Mouse (Mus musculus) NIH3T3 (cell line): ENCODE data around the gene Arid5b.

Experiments
- DNase-seq: peaks from one replicate; pipeline ENCODE4 v3.0.0-alpha.2; 2012; ENCODE audit warnings: low read depth

Gene Arid5b

DNA sequence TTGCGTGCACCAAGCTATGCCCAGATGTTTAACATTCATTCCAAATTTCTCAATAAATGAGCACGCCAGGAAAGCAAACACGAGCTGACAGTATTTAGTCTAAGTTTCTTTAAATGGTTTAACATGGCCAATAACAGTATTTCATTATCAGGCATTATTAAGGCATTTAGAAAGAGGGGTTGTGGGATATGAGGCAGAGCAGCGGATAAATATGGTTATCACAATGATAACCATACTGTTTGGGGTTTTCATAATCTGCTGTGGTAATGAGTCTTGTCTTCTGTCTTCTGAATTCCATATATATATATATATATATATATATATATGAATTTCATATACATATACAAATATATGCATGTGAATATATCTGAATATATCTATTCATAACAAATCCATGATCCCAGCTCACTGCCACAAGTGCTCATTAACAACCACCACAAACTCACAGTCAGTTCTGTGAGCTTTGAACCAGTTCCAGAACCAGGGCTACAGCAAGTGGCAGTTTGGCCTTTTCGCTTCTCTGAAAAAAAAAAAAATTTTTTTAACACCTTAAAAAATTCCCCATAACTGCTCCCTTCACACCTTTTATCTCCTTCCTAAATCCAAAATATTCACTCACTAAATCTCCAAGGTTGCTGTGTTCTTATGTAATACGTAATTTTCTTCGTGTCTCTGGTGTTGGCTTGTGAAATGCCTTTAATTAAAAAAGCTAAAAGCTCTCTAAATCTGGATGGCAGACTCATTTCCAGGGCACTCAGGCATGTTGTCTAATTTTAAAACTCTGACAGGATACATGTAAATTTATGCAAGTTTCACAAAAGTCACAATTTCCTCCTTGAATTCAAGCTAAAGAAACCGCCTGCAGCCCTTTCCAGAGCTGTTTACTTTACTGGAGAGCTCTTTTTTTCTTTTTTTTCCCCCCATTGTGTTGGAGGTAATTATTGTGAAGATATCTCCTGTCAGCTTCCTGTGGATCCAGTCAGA is 113.5 kb downstream of the Arid5b start:
- DNase-seq = no peak

DNA sequence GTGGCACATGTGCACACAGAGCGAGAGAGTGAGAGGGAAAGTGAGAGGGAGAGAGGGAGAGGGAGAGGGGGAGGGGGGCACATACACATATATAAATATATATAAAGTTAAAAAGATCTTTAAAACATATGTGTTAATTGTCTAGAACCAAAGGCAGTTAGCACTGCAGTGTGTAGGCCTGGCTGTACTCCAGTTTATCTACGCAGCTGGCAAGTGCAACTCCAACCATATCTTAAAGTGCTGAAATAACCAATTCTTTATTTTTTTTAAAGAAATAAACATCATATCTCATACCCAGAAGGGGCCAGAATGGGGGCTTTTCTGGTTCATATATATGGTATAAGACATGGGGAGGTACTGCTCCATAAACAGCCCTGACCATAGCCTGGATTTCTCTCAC is 114.4 kb downstream of the Arid5b start:
- no peak for DNase-seq

DNA sequence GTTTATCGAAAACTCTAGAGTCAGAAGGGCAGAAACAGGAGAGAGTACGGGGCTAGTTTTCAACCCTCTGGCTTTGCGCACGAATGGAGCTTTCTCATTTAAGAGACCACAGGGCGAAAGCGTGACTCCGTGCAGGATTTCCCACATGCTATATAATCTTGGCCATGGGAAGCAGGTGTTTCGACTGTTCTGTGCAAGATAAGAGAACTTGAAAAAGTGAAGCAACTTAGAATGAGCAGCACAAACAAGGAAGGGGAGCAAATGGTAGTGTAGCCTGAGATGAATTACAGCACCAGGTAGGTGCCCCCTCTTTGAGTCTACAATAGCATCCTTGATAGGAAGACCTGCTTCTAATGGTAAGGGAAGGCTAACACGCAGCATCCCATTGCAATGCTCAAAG is 118.8 kb downstream of the Arid5b start:
- no peak for DNase-seq

DNA sequence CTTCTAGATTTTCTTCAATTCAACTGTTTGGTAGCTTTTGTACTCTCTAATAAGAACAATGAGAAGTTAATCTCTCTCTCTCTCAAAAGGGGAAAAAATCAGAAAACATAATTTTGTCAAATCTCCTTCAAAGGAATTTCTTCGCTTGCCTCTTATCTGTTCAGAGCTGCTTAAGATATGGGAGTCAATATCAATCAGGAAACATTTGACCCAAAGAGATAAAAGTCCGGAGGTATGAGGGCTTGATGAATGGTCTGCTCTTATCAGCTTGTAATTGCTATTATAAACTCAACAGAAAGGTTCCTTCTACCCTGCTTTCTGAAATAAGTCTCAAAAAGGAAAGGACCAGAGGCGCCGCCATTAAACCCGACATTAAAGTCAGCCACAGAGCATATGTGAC is 120.0 kb downstream of the Arid5b start:
- no peak for DNase-seq

DNA sequence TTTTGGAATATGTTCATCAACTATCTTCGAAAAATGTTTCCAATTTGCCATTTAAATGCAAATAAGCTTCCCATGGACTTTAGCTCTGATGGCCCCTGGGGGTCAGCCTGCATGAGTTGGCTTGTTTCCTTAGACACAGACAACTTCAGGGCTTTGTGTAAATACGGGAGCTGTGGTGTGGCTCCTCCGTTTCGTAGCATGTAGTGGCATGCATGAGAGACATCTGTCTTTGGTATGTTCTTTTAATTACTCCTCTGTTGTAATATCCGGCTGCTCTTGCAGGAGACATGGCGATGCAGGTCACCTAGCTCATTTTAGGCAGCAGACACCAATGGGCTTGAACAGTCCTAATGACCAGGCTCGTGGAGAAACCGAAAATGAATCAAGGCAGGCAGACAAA is 121.0 kb downstream of the Arid5b start:
- no peak for DNase-seq

DNA sequence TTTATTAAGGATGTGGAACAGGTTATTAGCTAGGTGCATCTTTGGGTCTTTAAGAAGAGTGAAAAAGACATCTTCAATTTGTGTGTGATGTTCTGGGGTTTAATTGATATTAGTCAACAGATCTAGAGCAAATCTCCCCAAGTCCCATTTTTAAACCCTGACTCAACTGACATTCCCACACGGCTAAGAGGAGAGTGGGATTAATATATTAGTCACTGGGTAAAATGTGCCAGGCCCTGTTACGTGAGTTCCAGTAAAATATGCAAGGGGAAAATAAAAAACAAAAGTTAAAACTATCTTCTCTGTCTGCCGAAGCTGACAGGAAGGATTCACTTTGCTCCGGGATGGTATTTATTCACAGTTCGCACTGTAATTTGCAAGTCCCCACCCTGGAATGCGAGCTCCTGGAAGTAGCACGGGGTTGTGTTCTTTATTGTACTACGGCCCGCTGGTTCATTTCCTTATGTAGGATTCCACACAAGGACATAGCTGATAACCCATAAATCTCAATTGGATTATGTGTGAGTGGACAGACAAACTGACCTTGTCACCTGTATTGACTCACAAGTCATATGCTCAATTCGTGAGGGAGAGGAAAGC is 121.8 kb downstream of the Arid5b start:
- DNase-seq = peak; percentile 80

DNA sequence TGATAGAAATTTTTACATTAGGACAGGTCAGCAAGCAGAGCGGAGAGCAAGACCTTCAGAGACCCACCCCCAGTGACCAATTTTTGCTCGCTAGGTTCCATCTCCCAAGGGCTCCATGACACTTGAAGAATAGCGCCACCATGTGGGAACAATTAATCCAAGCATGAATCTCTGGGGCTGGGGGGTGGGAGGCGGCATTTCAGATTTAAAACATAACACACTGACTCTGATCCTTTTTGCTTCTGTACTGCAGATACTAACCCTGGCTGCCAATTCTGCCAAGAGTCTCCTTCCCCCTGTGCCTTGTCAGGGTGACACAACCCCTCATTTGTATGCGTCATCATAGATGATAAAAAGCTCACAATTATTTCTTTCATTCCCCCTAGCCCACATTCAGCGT is 122.4 kb downstream of the Arid5b start:
- DNase-seq = peak; percentile 77

DNA sequence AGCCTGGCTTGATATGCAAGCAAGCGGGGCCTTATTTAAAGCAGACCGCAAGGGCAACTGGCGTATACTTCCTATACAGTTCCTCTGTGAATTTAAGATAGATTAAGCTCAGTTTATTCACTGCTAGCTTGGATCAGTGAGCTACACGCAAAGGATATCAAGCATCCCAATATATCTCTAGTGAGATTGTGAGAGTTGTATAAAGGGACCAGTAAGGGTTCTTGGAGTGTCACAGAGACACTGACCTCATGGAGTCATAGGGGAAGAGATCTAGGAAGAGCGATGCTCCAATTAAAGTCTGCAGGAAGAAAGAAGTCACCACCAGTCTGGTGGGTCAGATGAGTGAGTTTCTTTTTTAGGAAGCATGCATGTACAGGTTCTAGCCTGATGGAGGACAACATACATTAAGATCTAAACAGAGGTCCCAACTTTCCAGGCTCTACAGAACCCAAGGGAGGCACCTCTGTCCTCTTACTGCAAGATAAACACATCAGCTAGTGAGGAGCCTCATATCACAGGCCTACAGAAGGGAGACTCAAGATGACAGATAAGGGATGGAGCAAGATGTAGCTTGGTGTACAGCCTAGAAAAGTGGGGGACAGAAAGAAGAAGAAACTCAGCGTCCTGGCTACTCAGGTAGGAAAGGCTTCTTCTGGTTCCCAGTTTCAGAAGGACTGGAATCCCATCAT is 123.0 kb downstream of the Arid5b start:
- DNase-seq = no peak

DNA sequence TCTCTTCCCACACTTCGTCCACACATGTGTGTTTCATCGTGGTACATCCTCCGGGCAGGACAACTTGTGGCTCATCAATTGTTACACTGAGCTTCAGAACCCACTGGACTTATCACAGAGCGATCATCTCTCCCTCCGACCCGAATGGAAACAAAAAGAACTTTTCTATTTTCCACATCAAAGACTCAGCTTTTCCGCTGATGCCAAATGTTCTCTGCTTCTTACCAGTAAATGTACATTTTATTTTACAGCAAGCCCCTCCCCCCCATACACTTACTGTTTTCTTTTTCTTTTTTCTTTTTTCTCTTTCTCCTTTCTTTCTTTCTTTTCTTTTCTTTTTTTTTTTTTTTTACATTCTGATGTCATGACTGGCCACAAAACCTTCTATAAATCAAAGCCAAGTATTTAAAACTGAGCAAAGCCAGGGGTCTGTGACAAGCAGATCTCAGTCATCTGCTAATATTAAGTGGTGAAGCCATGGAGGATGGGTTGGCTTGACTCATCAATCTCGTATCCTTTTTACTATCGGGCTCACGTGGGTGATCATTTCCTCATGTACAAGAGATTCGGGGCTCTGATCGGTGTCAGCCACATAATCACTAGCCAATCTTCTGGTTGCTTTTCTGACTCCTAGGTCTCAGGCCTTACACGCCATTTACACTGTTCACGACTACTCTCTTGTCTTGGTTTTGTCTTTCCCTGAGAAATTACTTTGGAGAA is 124.3 kb downstream of the Arid5b start:
- DNase-seq = no peak

DNA sequence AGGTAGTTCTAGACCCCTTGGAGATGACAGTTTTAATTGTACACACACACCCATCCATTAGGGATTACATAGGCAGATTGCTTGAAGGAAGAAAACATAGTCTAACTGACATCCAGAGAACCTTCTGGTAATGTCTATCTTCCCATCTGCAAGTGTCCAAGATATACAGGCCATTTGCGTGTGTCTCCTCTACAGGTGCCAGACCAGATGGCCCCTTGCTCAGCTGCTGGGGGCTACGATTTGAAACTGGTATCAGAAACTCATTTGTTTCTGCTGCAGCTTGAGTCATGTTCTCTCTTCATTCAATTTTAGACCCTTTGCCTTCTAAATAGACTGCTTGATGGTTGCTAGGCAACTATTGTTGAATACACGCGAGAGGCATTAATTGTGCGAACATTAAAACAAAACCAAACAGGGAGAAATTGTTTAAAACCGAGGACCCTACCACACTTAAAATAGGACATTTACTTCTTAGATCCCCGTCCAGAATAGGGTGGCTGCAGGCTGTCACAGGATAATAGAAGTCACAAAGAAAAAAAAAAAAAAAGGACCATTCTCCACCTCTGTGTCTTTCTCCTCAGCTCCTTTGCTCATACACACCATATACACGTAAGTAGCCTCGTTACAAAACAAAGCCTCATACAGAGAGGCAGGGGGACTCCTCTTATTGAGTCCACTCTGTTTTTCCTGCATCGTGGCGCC is 125.0 kb downstream of the Arid5b start:
- no peak for DNase-seq

DNA sequence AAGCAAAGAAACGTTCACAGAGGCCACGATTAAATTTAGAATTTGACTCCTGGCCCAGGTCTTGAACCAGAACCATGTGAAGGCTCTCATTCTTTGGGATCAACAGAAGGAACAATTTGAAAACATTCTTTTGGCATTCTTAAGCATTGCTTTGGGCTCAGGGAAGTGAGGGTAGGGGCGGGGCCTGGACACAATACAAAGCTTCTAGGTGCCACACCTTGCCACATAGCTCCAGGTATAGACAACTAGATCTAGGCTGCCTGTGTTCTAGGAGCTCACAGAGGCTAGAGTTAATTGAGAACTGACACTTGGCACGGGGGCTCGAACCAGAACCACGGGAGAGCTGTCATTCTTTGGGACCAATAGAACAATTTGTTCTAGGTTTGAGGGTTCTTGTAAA is 130.0 kb downstream of the Arid5b start:
- no peak for DNase-seq

DNA sequence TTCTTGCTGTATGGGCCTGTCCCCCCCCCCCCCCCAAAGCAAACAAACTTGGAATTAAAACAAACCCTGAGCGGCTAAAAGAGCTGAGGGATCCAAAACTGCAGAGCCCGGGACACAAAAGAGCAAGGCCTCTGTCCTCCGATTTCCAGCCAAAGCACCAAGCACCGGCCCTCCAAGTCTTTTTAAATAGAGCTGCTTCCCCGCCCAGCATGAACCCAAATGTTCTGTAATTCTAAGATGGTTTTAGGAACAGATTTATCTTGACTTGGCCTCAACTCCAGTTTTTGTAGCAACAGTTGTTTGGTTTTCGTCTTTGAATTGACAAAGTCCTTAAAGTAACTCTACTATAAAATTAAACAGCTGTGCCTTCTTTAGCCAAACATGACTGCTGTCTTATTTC is 130.8 kb downstream of the Arid5b start:
- DNase-seq = no peak

DNA sequence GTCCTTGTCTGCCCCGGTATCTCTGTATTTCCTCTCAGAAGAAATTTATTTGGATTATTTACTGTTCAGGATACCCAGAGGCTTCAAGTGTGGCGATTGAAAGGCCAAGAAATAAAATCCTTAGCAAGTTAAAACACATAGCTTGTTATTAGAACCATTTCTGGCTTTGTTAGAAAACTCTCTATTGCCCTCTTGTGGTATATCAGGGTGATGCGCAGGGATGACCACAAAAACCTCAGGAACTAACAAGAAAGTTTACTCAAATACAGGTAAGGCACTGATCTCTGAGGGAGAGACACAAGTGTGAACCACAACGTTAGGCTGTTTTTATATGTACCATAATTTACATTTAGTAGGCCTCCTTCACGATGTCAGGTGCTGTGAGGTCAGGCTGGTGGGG is 131.7 kb downstream of the Arid5b start:
- DNase-seq = peak; percentile 86

DNA sequence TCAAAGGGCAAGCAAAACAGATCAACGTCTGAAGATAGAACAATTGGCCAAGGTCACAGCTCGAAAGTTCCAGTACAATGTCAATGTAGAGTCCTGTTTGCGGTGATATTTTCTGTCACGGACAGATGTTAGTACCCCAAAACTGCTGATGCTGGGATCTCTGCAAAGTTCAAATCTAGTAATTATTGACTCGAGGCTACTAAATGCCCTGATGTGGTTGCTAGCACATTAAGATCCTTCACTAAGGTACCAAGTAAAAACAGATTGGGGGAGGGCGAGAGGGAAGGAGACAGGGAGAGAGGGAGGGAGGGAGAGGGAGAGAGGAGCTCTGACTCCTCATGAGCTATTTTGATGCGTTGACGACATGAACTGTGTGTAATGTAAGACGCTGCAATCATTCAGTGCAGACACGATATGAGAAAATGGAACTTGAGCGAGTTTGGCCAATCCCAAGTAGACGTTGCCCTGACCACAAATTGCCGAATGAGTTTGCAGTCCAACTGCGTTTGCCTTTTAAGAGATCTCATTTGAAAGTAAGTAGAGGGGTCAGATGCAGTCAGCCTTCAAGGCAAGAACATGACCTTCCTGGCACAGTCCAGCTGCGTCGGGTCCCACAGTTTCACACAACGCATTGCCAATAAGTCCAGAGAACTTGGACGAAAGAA is 133.1 kb downstream of the Arid5b start:
- no peak for DNase-seq

DNA sequence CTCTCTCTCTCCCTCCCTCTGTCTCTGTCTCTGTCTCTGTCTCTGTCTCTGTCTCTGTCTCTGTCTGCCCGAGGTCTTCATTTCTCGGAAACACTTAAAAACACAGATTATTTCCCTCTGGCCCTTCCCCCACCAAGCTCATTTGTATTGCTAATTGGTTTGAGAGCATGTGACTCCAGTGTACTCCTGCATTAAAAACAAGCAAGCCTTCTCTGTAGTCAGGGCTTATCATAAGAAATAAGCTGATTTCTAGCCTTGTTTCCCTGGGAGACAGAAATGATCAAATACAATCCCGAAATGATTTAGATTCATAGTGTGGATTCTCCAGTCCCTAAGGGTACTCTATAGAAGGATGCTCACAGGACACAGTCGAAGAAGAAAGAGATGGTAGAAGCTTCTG is 136.0 kb downstream of the Arid5b start:
- DNase-seq = no peak

DNA sequence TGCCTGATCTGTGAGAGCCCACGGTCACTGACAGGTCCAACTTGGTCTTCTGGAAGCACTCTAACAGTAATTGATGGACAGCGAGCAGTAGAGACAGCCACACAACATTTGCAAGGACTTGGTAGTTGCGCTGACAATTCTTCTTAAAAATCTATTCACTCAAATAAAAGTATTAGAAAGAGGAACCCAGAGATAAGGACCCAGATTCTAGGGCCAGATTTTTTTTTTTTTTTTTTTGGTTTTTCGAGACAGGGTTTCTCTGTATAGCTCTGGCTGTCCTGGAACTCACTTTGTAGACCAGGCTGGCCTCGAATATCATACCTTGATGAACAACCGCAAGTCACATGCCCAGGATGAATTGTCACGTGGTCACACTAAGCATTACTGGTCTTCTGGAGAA is 137.0 kb downstream of the Arid5b start:
- DNase-seq = no peak

DNA sequence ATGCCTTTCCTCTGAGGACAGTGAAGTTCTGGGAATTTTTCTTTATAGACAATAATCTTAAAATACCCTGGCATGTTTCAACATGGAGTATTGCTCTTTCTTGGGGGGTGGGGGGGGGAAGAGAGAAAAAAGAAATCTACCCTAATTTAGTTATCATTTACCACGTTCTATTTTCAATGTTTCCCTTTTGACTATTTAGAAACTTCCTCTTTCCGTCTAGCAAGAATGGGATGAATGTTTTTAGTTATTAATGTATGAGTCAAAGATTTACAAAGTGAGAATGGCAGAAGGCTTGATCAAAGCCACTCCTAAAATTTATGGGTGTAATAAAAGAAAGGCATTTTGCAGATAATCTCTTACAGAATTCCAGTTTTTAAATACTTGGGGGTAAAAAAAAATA is 137.7 kb downstream of the Arid5b start:
- DNase-seq = no peak

DNA sequence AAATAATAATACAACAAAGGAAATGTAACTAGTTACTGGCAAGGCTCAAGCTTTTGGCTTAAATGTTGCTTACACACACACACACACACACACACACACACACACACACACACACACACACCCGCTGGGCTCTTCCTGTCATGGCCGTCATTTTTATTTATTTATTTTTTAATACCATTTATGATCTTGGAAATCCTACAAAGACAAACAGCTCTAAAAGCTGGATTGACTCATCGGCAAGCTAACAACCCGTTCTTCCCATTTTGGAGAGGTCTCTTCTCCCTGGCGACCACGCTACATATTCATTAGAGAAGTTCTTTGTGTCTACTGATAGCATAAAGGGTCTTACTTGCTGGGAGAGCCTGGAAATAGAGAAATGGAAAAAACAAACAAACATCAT is 138.2 kb downstream of the Arid5b start:
- no peak for DNase-seq

DNA sequence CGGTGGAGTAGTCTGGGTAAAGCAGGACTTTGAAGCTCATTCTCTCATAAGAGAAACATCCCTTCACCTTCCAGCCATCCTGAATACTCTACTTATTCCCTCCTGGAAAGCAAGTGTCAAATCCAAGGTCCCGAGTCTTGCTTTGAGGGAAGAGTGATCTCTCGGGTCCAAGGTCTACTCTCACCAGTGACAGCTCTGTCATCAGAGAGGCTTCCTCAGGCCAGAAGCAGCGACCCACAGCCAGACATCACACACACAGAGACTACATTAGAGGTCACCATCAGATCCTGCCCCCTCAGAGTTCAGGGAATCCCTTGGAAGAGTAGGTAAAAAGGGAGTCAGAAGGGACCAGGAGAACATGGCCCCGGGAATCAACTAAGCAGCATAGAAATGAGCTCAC is 140.4 kb downstream of the Arid5b start:
- no peak for DNase-seq

DNA sequence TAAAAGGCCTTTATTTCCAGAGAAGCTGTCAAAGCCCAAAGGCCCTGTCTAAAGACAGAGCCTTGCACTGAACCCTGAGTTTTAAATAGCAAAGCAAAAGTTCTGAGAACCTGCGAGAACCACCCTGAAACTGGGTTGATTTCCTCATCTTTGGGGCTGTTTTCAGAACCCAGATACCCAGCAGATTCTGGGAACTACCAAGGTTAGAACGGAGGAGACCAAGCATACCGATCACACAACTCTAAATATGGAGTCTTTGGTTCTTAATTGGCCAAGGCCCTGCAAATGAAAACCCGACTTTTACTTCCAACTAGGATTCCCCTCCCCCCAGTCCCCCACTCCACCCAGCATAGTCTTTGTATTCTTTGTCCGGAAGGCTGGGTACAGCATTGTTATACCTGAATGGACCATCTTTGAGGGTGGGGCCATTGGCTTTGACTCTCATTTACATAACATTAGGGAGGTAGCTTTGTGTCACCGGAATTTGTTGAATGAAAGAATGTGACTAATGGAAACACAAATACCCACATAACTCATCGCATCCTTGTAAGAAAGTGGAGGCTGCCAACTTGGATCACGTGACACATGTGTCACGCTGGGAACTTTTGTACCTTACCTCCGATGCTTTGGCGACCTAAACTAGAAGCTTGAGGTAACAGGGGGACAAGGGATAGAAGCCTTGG is 141.2 kb downstream of the Arid5b start:
- DNase-seq = peak; percentile 38
